ENCODE assay signal across 27 mouse cellular contexts in the genomic region with DNA sequence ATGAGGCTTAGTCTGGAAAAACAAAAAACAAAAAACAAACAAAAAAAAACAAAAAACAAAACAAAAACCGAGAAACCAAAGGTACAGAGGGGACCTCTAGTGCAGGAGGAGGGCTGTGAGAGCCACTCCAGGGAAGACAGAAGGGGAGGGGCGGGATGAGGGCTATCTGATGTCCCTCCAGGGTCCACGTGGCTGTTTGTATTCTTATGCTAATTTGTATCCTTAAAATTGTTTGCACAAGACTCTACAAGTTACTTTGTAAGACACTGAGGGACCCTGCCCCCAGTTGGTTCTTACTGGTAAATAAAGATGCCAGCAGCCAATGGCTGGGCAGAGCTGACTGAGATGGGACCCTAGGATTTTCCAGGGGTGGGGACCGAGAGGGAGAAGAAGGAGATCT. TPM values are rescaled to one million over a fixed set of nuclear protein-coding genes. Genes with fewer than 3 reads are reported as not detected.
DNase-seq lines count a peak whose midpoint lies in the region; TF ChIP-seq lines count a peak whose summit lies in the region.
"Had no signal": no experiment of that assay in that cellular context is flagged by ENCODE, and none has a peak within 500 bp of the region (broad histone marks: within the 10 kb centered on the region; RNA-seq: fewer than 3 reads in every experiment).

No protein-coding gene starts in this region.

- H3K9ac ChIP-seq in ES-Bruce4 (ENCODE audit: low read depth, poor library complexity, severe bottlenecking) (no peak overlapping the region), ES-E14 (ENCODE audit: insufficient read depth, low read depth, low read length, poor library complexity, severe bottlenecking) (no peak overlapping the region)
- H3K9ac ChIP-seq: embryonic facial prominence, embryonic 12.5 days; forebrain, embryonic 13.5 days; forebrain, embryonic 15.5 days; forebrain, postnatal 0 days had no signal

- TF ChIP-seq POLR2A in ES-Bruce4 (IDR thresholded peaks at IDR 0.05; ENCODE audit: insufficient read depth, low read length) = no peak

- H3K36me3 ChIP-seq in ES-Bruce4 (ENCODE audit: control insufficient read depth, insufficient read depth, low read length, poor library complexity, severe bottlenecking) (no peaks in the 10 kb centered on the region), ES-E14 (ENCODE audit: control insufficient read depth, insufficient read depth, low read length, poor library complexity, severe bottlenecking) (no peaks in the 10 kb centered on the region)
- H3K36me3 ChIP-seq: embryonic facial prominence, embryonic 10.5 days; embryonic facial prominence, embryonic 12.5 days; forebrain, embryonic 15.5 days had no signal

- H3K27ac ChIP-seq in ES-Bruce4 (ENCODE audit: insufficient read depth, low read length) (no peak overlapping the region), ES-E14 (ENCODE audit: insufficient read depth, low read depth, low read length, poor library complexity, severe bottlenecking) (no peak overlapping the region)
- H3K27ac ChIP-seq: embryonic facial prominence, embryonic 10.5 days; embryonic facial prominence, embryonic 12.5 days; forebrain, embryonic 13.5 days; forebrain, embryonic 15.5 days had no signal

- H3K27me3 ChIP-seq in ES-Bruce4 (ENCODE audit: control insufficient read depth, insufficient read depth, low read length, poor library complexity, severe bottlenecking) = no peaks in the 10 kb centered on the region
- H3K27me3 ChIP-seq: embryonic facial prominence, embryonic 12.5 days; forebrain, embryonic 13.5 days; forebrain, embryonic 15.5 days had no signal

- DNase-seq in ES-E14 (ENCODE audit: low read depth, low spot score) (peak; percentile 48), ZHBTc4 (ENCODE audit: low read depth, low spot score) (peak; percentile 82), liver (no peak)
- no peak for DNase-seq in cerebellum, postnatal 36 days
- DNase-seq: adrenal gland, adult 2 months; adrenal gland, postnatal 10 days; adrenal gland, postnatal 25 days; B cell, adult 2 months; cerebellum, adult 11 months; cerebellum, adult 18-20 months; cerebellum, adult 8-10 months; cerebellum, adult 9-11 months; cerebellum, postnatal 14 days; forebrain, postnatal 0 days had no signal

- in situ Hi-C loops in ES-E14 (cut with MboI; ENCODE audit: low sequenced_read_pairs in 2 of 2, unreplicated experiment in 2 of 2) = no loop called here

- H3K4me3 ChIP-seq in ES-Bruce4 (ENCODE audit: low read depth, low read length) (no peak overlapping the region), ES-E14 (ENCODE audit: insufficient read depth in 1 of 2, low read depth in 1 of 2, low read length in 2 of 2, poor library complexity in 1 of 2, severe bottlenecking in 1 of 2) (no peak overlapping the region)
- H3K4me3 ChIP-seq: embryonic facial prominence, embryonic 10.5 days; embryonic facial prominence, embryonic 12.5 days; forebrain, embryonic 13.5 days; forebrain, embryonic 15.5 days had no signal

- TF ChIP-seq EP300 in ES-Bruce4 (IDR thresholded peaks at IDR 0.05; ENCODE audit: insufficient read depth, low read depth, low read length) = peak; percentile 78; the same call in 1 of the 2 replicates

- TF ChIP-seq CTCF in ES-Bruce4 (IDR thresholded peaks at IDR 0.05; ENCODE audit: low read depth, low read length) = no peak

- peaks cover 3% of the 10 kb centered on the region for H3K4me1 ChIP-seq in ES-Bruce4 (ENCODE audit: control insufficient read depth, insufficient read depth, low read length)
- peaks cover 0 to 12% of the 10 kb centered on the region in 2 experiments; a peak in 3 of 4 replicates for H3K4me1 ChIP-seq in ES-E14 (ENCODE audit: control insufficient read depth in 2 of 2, insufficient read depth in 2 of 2, low read length in 2 of 2, poor library complexity in 1 of 2)
- H3K4me1 ChIP-seq: embryonic facial prominence, embryonic 10.5 days; embryonic facial prominence, embryonic 12.5 days; forebrain, embryonic 13.5 days; forebrain, embryonic 15.5 days had no signal

- peaks cover 4% of the 10 kb centered on the region for H3K9me3 ChIP-seq in ES-Bruce4 (replicated peaks; ENCODE audit: control insufficient read depth, insufficient read depth, low read length, poor library complexity, severe bottlenecking)
- H3K9me3 ChIP-seq in ES-E14 (ENCODE audit: control insufficient read depth, insufficient read depth, low read depth, low read length) = no peaks in the 10 kb centered on the region
- H3K9me3 ChIP-seq: embryonic facial prominence, embryonic 10.5 days; embryonic facial prominence, embryonic 12.5 days; forebrain, embryonic 13.5 days; forebrain, embryonic 15.5 days had no signal

TF ChIP-seq in ES-E14, 5 proteins besides CTCF, POLR2A, EP300 and RAD21:
- TF ChIP-seq CHD2 (IDR thresholded peaks at IDR 0.05; ENCODE audit: low read depth, low read length) (no peak), HCFC1 (IDR thresholded peaks at IDR 0.05; ENCODE audit: borderline replicate concordance, insufficient read depth, low read length) (no peak), MAFK (IDR thresholded peaks at IDR 0.05; ENCODE audit: insufficient read depth, low read depth, low read length) (no peak), ZC3H11A (IDR thresholded peaks at IDR 0.05; ENCODE audit: borderline replicate concordance, low read depth, low read length) (no peak), ZNF384 (IDR thresholded peaks at IDR 0.05; ENCODE audit: low read depth, low read length) (no peak)

RNA-seq across cellular contexts. Expression of gene Vpreb2, which starts 26.9 kb away (rescaled TPM):
- polyA plus RNA-seq in ES-Bruce4 (2011; ENCODE audit: insufficient read depth, insufficient read length, low read depth, missing spikeins) = not detected in 2 replicates
- not detected in 2 replicates for total RNA-seq in ES-E14 (2012; rRNA removed)
- total RNA-seq: adrenal gland, adult 2 months; adrenal gland, postnatal 25 days; adrenal gland, postnatal 4 days; CH12.LX; forebrain, postnatal 0 days; MEL had no signal
- polyA plus RNA-seq: adrenal gland, adult 2 months; brain, embryonic 14.5 days; CD4-positive, CD25-positive, alpha-beta regulatory T cell, adult 4 months; cortical plate, adult 2 months; embryonic facial prominence, embryonic 10.5 days; embryonic facial prominence, embryonic 12.5 days; embryonic facial prominence, embryonic 14.5 days; forebrain, embryonic 11.5 days; forebrain, embryonic 13.5 days; forebrain, embryonic 15.5 days; forebrain, postnatal 0 days had no signal

RNA-seq across cellular contexts. Expression of gene Dgcr6, which starts 45.6 kb away (rescaled TPM):
- 30.2 and 31.0 TPM in 2 replicates for polyA plus RNA-seq in ES-Bruce4 (2011; ENCODE audit: insufficient read depth, insufficient read length, low read depth, missing spikeins)
- total RNA-seq in ES-E14 (2012; rRNA removed) = 23.8 and 30.9 TPM in 2 replicates

Comparison
In these comparisons a context has a peak if more than half of its experiments do, and no peak if none do; other contexts are left out.
1. DNase-seq: peak in ES-E14 (single experiment) and ZHBTc4 (single experiment); none in liver (single experiment) and cerebellum, postnatal 36 days (0 of 2).